Mouse (Mus musculus): ENCODE results near the gene Selenbp1.

DNA sequence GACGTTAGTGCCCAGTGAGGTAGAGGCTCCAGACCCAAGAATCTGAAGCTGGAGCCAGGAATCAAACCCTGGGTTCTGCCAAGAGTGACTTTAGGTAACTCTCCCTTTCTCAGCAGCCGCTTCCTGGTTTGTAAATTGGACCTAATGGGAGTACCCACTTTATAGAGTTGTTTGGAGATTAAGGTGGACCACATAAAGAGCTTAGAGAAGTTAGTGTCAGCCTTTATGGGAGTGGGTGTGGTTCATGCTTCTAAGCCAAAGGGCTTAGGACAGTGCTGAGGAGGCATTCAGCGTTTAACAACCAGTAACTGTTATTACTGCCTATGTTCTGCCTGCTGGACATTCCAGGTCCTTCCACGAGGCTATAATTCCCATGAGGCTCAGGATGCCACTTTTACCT lies 14.0 kb upstream of the Selenbp1 start:
- no peak for TF ChIP-seq CTCF (IDR thresholded peaks at IDR 0.05; ENCODE audit: low read depth)
- TF ChIP-seq EP300 (IDR thresholded peaks at IDR 0.05; ENCODE audit: low read depth): no peak

Measured in liver, embryonic 14.5 days (tissue).